Mouse (Mus musculus) left cerebral cortex, postnatal 4 days (tissue): Measurements from ENCODE around the gene Ddi1. TPM values are rescaled to one million over a fixed set of nuclear protein-coding genes. Genes with fewer than 3 reads are reported as not detected.
"Not testable (repeated sequence)": the region's sequence is repeated elsewhere in the genome, so short reads cannot be mapped to it uniquely, and the experiment has no call there.

Source experiments
- DNase-seq: peaks from one replicate; pipeline ENCODE4 v3.0.0-alpha.2; 2022
- intact Hi-C: fragments of 180-260 bp; cut with DNase I; formaldehyde crosslinking; loops from one replicate; pipeline ENCODE4 v1.15.1; 2025
- total RNA-seq, 2 experiments: library from RNA; stranded (reverse); gene quantifications; 2 replicates each; pipeline ENCODE4 v1.2.3; 2021

Ddi1 gene
- total RNA-seq: not detected

GRCm38 (mm10) chr9:6269796-6270280 lies at the start of gene Ddi1:
Ddi1 (minus strand) TSS chr9:6269846.
- intact Hi-C loops: no loop called here

GRCm38 (mm10) chr9:6317114-6317513 lies 47.5 kb upstream of the Ddi1 start:
- intact Hi-C loops: no loop called here
- DNase-seq: no peak

More at GRCm38 (mm10) chr9:6269796-6270280, at the start of gene Ddi1:
- no peak for DNase-seq

GRCm38 (mm10) chr9:6305847-6306246 lies 36.2 kb upstream of the Ddi1 start:
- intact Hi-C loops: no loop called here
- no peak for DNase-seq

GRCm38 (mm10) chr9:6304590-6304989 lies 34.9 kb upstream of the Ddi1 start:
- DNase-seq: no peak
- intact Hi-C loops: no loop called here

- intact Hi-C loops: no loop called here
- DNase-seq: no peak
These were observed 32.4 kb upstream of the Ddi1 start for GRCm38 (mm10) chr9:6302050-6302449.

- intact Hi-C loops: no loop called here
- no peak for DNase-seq
These were observed 28.9 kb upstream of the Ddi1 start for GRCm38 (mm10) chr9:6298547-6298946.

GRCm38 (mm10) chr9:6289211-6289696 lies 19.6 kb upstream of the Ddi1 start:
- no peak for DNase-seq
- intact Hi-C loops: no loop called here

- no peak for DNase-seq
- intact Hi-C loops: no loop called here
These were observed 17.1 kb upstream of the Ddi1 start for GRCm38 (mm10) chr9:6286770-6287169.

- DNase-seq: no peak
- intact Hi-C loops: no loop called here
These were observed 7.9 kb upstream of the Ddi1 start for GRCm38 (mm10) chr9:6277526-6277925.

- no peak for DNase-seq
- intact Hi-C loops: no loop called here
These were observed 6.7 kb upstream of the Ddi1 start for GRCm38 (mm10) chr9:6276395-6276794.

- intact Hi-C loops: no loop called here
- no peak for DNase-seq
These were observed 4.8 kb downstream of the Ddi1 start for GRCm38 (mm10) chr9:6264820-6265219.

GRCm38 (mm10) chr9:6257072-6257471 lies 12.6 kb downstream of the Ddi1 start:
- intact Hi-C loops: no loop called here
- no peak for DNase-seq

GRCm38 (mm10) chr9:6251990-6252389 lies 17.7 kb downstream of the Ddi1 start:
- intact Hi-C loops: no loop called here

GRCm38 (mm10) chr9:6250320-6250719 lies 19.3 kb downstream of the Ddi1 start:
- no peak for DNase-seq
- intact Hi-C loops: no loop called here

More at GRCm38 (mm10) chr9:6251990-6252389, 17.7 kb downstream of the Ddi1 start:
- DNase-seq: no peak

GRCm38 (mm10) chr9:6235982-6236381 lies 33.7 kb downstream of the Ddi1 start:
- DNase-seq, intact Hi-C loops: not testable (repeated sequence)

GRCm38 (mm10) chr9:6217505-6217904 lies 52.1 kb downstream of the Ddi1 start:
- DNase-seq: no peak
- intact Hi-C loops: no loop called here

GRCm38 (mm10) chr9:6212862-6213261 lies 56.8 kb downstream of the Ddi1 start:
- intact Hi-C loops: no loop called here

More at GRCm38 (mm10) chr9:6212862-6213261, 56.8 kb downstream of the Ddi1 start:
- DNase-seq: no peak

Other genes starting within 250 kb of the Ddi1 start
- gene Pdgfd, start 101.3 kb downstream of the Ddi1 start, total RNA-seq: 1 to 10 TPM; 1.5 to 1.6 TPM